Mouse (Mus musculus): Measurements from ENCODE around the gene Itih2.

Itih2 gene

DNA sequence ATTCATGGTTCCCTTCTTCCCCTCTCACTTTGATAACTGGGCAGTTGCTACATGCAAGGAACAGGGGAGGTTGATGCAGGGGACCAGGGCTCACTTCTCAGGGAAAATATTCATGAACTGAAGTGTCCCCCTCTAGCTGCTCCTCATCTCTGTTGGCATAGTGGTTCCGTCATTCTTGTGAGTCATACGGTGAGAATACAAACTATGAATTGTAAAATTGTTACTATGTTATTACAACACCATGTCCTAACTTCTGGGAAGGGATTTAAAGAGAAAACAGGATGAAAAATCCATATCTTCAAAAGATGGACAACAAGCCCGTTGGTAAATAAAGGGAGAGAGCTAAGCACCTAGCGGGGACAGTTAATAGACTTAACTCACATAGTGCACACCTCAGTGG lies at the start of gene Itih2:
Itih2 (minus strand) TSS at position 101 of the 400 bp plus-strand sequence.
- no peak for DNase-seq

GRCm38 (mm10) chr2:10169991-10170390 lies 38.8 kb upstream of the Itih2 start:
- DNase-seq, result no peak

- DNase-seq, result no peak
These were observed 36.8 kb upstream of the Itih2 start for GRCm38 (mm10) chr2:10168016-10168415.

DNA sequence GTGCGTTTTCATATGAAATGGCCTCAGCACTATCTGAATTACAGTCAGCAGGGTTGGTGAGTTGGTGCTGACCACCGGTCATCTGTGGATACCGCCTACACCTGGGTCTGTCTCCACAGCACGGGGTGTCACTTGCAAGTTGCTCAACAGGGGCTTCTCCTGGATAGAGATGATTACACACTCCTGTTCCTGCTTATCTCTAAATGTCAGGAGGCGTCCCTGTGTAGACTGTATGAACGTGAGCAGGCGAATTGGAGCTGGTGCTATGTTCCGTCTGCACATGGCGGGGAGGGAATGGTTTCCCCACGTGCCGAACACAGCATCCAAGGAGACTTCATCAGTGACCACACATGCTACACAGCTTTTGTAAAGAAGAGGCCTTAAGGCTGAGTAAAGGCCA lies 36.1 kb upstream of the Itih2 start:
- DNase-seq, result peak; percentile 16

DNA sequence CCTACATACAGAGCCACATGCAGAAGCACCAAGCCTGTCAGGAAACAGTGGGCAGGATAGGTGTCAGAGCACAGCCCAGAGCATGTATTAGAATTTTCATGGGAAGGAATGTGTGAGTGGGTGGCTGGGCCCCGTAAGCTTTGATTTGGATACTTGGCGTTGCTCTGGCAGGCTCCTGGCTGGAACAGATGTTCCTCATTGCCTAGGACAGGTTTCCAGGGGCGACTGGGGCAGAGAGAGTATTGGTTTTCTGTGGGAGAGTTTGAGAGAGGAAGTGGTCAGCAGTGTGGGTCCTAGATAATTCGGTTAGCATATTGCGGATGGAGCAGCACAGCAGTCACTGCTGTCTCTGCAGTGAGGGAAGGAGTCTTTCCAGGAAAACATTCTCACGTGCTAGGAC lies 35.4 kb upstream of the Itih2 start:
- DNase-seq, result no peak

DNA sequence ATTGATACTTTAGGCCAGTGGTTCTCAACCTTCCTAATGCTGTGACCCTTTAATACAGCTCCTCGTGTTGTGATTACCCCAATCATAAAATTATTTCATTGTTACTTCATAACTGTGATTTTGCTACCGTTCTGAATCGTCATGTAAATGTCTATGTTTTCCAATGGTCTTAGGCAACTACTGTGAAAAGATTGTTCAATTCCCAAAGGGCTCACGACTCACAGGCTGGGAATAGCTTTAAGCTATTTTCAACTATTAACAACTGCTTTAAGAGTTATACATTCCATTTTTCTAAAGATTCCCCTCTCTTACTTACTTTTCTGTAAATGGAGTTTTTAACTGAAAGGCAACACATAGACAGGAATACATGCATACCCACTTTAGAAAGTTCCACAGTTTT lies 30.8 kb upstream of the Itih2 start:
- no peak for DNase-seq

- no peak for DNase-seq
These were observed 26.0 kb upstream of the Itih2 start for GRCm38 (mm10) chr2:10157184-10157583.

GRCm38 (mm10) chr2:10153201-10154075 lies 22.2 kb upstream of the Itih2 start, which contains the start of gene Itih5:
Gene Itih5, plus strand, starts transcription at chr2:10153571.
- DNase-seq, result peak; percentile 85

DNA sequence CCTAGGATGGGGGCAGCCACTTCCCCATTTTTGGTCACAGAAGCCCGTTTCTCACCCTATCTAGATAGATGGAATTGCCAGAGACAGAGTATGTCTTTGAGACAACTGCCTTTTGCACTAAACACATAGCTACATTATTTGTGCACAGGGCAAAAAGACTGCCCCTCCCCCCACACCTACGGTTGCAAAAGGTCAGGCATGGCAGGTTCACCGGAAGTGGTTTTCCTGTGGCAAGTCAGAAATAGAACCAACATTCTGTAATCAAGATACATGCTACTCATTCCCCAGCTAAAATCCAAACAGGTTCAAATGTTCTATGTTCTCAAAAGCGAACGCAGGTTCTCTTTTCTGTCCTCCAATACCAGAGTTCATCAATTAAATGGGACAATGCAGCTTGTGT lies 21.4 kb upstream of the Itih2 start:
- peak; percentile 32 for DNase-seq

DNA sequence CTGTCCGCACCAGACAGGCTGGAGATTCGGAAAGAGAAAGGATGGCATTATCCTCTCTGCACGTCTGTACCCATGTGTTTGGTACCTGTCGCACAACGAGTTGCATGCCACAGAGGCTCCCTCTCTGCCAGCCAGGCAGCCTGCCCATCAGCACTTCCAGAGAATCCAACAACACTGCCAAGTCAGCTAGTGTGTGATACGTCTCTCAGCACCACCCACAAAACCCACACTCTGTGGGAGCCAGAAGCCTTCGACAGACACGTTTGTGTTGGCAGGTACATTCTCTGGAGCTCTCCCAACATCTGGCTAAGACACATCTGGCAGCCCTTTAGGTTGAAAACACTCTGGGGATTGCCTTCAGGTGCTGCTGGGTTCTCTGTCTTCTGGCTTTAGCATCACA lies 16.0 kb upstream of the Itih2 start:
- no peak for DNase-seq

DNA sequence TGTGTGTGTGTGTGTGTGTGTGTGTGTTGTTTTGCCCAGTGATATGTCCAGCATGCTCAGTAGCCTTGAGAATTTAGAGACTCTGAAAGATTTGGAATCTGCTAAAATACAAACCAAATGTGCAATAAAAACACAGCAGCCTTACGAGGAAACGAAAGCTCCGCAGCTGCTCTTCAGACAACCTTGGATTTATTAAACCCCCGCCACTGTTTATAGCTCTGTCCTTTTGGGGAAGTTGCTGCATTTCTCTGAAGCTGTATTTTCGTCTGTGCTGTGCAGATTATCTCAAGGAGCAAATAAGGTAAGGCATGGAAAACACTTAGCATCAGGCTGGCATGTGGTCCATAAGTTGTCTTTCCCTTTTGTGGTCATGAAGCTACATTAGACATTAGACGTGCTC lies 14.3 kb upstream of the Itih2 start:
- no peak for DNase-seq

- DNase-seq, result peak; percentile 54
These were observed 11.6 kb upstream of the Itih2 start for GRCm38 (mm10) chr2:10142472-10143454.

DNA sequence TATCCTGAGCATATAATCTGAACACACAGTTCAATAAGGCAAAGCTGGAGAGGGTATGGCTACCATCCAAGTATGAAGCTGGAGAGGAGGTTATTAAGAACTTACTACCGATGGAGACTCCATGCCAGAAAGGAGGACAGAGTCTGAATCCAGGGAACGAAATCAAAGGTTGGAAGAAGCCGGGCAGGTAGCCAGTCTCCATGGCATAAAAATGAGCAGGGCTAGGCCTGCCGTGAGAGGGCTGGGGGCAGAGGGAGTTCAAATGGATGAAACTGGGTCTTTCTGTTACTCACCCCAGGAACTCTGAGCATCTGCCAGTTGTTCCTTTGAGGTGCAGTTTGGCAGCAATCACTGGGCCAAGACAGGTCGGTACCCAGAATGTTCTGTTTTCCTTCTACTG lies 9.3 kb upstream of the Itih2 start:
- DNase-seq, result no peak

- DNase-seq, result no peak
These were observed 6.1 kb upstream of the Itih2 start for GRCm38 (mm10) chr2:10137320-10137719.

DNA sequence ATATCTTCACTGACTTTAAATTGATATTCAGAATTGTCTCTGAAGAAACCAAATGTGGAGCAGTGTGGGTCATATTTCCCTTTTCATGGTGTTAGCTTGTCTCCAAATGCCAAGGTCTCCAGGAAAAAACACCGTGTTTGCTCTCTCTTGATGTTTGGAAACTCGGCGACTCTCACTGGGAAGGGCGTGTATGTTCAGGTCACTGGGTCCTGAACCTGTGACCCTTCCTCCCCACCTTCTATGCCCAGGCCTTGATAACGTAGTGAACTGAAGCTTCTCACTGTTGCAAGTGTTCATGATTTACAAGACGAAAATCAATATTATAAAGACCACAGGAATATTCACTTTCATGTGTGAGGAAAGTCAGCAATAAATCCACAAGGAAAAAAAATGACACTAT lies 2.7 kb upstream of the Itih2 start:
- peak; percentile 16 for DNase-seq

DNA sequence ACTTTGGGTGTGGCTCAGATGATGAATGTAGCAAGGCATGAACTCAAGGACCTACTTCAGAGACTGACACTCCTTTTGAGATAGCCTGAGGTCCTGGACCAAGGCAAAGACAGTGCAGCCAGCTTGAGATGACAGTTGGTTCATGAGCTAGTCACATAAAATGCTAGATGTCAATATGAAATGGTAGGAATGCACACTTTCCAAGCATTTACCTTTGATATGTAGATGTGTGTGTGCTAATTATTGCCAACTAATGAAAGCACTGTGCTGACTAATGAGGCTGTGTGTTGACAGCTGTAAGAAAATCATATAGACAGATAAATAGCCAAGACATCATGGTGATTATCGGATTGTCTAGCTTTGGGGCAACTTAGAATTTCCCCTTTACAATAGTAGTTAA lies 932 bp upstream of the Itih2 start:
- DNase-seq, result no peak

DNA sequence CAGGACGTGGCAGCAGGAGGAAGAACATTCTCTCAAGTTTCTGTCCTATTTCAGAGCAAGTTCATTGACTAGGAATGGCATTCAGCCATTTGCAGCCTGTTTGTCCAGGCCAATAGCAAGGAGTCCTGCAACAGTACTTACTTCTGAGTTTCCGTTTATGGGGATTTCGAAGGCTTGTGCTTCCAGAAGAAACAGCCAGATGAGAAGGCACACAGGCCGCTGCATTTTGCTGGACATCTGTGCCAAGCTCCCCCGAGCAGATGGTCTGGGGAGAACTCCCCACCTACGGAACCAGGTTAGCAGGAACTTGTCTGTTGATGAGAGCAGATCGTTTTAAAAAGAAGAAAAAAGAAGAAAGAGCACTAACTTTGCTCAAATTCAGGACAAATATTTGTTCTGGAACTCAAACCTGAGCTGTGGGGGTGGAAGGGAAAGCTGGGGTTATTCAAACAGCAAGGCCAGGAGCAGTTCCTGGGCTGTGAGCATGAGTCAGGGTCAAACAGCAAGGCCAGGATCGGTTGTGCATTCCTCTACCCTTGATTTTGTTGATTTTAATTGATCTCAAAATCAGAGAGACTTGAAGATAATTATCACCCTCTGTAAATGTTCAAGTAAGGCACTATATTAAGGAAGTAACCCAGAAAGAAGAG lies 730 bp downstream of the Itih2 start:
- peak; percentile 35 for DNase-seq

DNA sequence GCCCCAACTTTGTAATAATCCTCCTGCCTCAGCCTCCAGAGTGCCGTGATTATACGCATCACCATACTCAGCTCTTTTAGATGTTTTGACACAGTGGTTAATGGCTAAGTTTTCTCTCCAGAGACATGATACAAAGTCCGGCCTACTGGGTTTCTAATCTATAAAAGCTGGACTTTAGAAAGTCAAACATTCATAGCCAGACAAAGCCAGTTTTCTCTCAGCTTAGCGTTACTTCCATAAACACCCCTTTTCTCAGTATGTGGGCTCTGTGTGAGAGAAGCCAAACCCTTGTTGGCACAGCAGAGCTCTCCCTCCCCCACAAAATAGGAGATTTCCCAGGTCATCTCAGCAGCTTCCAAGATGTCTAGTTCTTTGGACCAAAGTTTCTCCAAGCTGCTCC lies 2.6 kb downstream of the Itih2 start:
- no peak for DNase-seq

- DNase-seq, result no peak
These were observed 3.7 kb downstream of the Itih2 start for GRCm38 (mm10) chr2:10127471-10127870.

DNA sequence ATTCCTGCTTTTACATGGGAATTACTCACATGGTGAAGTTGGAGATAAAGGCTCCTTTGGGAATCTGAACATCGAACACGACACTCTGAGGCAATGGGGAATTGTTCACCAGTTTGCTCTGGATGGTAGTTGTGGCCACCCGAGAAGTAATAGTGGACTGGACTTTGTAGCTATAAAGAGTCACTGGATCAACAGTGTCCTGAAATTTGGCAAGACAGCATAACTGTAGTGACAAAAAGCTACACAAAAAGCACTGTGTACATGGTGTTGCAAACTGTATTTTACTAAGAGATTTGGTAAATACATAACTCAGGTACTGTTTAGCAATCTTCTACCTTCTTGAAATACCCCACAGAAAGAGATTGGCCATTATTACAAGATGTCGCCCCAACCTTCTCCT lies 5.1 kb downstream of the Itih2 start:
- no peak for DNase-seq

DNA sequence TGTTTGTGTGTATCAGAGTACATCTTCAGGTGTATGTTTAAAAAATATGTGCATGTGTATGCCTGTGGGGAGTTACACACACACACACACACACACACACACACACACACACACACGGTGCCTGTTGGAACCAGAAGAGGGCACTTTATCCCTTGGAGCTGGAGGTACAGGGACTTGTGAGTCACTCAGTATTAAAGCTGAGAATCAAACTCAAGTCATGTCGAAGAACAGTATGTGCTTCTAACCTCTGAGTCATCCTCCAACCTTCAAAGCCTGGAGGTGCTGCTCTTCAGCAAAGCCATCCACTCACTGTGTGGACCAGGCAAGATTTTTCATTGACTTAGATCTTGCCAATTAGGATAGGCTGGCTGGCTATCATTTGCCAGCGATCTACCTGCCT lies 9.4 kb downstream of the Itih2 start:
- DNase-seq, result no peak

- no peak for DNase-seq
These were observed 11.9 kb downstream of the Itih2 start for GRCm38 (mm10) chr2:10119276-10119675.

GRCm38 (mm10) chr2:10118751-10119150 lies 12.4 kb downstream of the Itih2 start:
- DNase-seq, result no peak
